Mouse (Mus musculus): ENCODE data around the gene Mien1.

- TF ChIP-seq CTCF (IDR thresholded peaks at IDR 0.05; ENCODE audit: low read depth, low read length), result no peak
- no peak for TF ChIP-seq POLR2A (IDR thresholded peaks at IDR 0.05; ENCODE audit: borderline replicate concordance, low read depth, low read length)
Measured at GRCm38 (mm10) chr11:98435723-98436122, 3.1 kb downstream of the Mien1 start.

Data from bone marrow macrophage, adult 2 months (primary cell).